Mouse (Mus musculus): ENCODE data around the gene Sord. TPM values are rescaled to one million over a fixed set of nuclear protein-coding genes. Genes with fewer than 3 reads are reported as not detected.
A peak's percentile ranks its signal among the peaks of the same experiment; 100 is the strongest.

Gene Sord
- polyA plus RNA-seq, 1 experiment = not detected

DNA sequence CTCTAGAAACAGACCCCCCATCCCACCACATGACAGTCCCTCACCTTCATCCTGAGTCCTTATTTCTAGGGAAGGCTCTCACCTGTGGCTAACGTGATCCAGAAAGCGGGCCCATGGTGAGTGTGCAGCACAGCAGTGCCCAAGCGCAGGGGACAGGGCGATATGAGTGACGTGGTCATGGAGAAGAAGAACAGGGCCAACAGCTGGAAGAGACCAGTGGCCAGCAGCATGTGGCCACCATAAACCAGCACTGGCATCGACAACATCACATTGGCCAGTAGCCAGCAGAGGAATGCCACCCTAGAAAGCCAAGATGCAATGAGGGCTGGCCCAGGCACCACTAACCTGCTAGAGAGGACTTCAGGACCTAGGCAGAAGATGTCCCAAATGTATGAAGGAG is 70.0 kb downstream of the Sord start:
- Histone ChIP-seq H3K27ac (ENCODE audit: insufficient read depth, low read depth, low read length) (no peak overlapping the region), H3K4me1 (ENCODE audit: control insufficient read depth, insufficient read depth, low read length) (peaks cover 19% of the 10 kb centered on the region), H3K4me3 (ENCODE audit: insufficient read depth, low read depth, low read length) (no peak overlapping the region)
- TF ChIP-seq POLR2A (IDR thresholded peaks at IDR 0.05; ENCODE audit: insufficient read depth, low read depth, low read length) = no peak
- WGBS = 87% methylated on average over 6 of the region's 6 CpGs

DNA sequence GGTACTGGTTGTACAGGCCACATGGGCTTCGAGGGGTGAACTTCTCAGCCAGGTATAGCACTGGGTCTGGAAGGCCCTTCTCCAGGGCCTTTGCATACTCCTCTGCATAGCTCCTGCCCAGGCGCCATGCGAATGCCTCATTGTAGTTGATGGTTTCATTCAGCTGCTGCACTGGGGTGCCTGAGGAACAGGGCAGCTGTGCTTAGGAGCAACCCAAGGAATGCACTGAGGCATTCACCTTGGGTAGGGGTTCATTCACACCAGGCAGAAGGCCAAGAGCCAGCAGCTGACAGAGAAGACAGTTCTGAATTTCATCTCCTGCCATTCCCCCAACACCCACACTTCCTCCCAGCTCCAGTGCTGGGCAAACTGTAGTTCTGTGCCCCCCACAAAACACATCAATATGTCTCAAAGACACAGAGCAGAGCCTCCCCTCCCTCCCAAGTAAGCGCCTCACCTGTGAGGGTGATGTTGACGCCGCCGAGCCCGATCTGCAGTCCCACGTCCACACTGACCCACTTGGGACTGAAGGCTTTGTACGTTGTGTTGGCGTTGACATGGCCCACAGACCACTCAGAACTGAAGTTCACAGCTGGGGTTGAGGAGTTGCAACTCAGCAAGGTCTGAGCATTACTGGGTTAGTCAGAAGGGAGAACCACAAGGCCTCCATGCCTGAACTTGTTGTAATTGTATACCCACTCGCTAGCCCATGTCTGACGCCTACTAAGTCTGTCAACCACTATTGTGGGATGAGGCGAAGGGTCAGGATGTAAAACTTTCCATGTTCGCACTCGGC is 70.7 kb downstream of the Sord start:
- TF ChIP-seq CTCF (IDR thresholded peaks at IDR 0.05; ENCODE audit: insufficient read depth, low read depth, low read length) (no peak), POLR2A (IDR thresholded peaks at IDR 0.05; ENCODE audit: insufficient read depth, low read depth, low read length) (no peak)
- WGBS = 89% methylated on average over 16 of the region's 16 CpGs
- Histone ChIP-seq H3K27ac (ENCODE audit: insufficient read depth, low read depth, low read length) (no peak overlapping the region), H3K4me3 (ENCODE audit: insufficient read depth, low read depth, low read length) (no peak overlapping the region), H3K4me1 (ENCODE audit: control insufficient read depth, insufficient read depth, low read length) (peaks cover 19% of the 10 kb centered on the region)

DNA sequence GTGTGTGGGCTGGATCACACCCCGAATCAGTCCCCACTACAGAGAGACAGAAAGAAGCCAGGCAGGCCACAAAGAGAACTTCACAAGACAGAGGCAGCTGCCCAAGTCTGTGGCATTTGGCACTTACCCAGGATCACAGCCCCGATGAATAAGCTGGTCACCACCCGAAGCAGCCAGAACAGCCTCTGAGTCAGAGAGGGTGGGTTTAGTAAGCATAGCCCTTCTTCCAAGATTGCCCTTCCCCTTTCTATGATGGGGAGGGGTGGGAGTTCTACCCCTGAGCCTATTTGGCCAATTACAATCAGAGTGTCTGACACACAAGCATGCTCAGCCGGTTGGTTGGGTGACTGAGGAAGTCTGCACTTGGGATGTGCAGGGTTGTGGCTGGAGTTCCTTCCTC is 71.6 kb downstream of the Sord start:
- Histone ChIP-seq H3K4me3 (ENCODE audit: insufficient read depth, low read depth, low read length) (no peak overlapping the region), H3K4me1 (ENCODE audit: control insufficient read depth, insufficient read depth, low read length) (peaks cover 16% of the 10 kb centered on the region), H3K27ac (ENCODE audit: insufficient read depth, low read depth, low read length) (no peak overlapping the region)
- WGBS = 24% methylated on average over 4 of the region's 4 CpGs
- TF ChIP-seq POLR2A (IDR thresholded peaks at IDR 0.05; ENCODE audit: insufficient read depth, low read depth, low read length) = no peak
- TF ChIP-seq CTCF (IDR thresholded peaks at IDR 0.05; ENCODE audit: insufficient read depth, low read depth, low read length) = no peak

DNA sequence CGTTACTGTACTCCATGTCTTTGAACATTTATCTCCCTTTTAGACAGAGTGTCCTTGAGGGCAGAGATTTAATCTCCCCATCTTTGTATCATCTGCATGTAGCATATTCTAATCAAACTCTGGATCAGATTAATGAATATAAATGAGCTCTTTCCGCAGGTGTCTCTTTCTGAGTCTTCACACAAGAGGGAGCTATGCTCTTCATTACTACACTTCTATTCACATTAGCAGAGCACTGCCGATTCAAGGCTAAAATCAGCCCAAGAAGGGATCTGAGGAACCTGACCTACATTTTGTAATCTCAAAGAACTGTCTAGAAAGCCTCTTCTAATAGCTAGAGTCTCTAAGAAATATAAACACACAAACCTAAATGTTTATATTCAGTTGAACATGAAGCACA is 75.1 kb downstream of the Sord start:
- no peak for TF ChIP-seq CTCF (IDR thresholded peaks at IDR 0.05; ENCODE audit: insufficient read depth, low read depth, low read length)
- TF ChIP-seq POLR2A (IDR thresholded peaks at IDR 0.05; ENCODE audit: insufficient read depth, low read depth, low read length) = no peak
- 37% methylated on average over 3 of the region's 3 CpGs for WGBS

DNA sequence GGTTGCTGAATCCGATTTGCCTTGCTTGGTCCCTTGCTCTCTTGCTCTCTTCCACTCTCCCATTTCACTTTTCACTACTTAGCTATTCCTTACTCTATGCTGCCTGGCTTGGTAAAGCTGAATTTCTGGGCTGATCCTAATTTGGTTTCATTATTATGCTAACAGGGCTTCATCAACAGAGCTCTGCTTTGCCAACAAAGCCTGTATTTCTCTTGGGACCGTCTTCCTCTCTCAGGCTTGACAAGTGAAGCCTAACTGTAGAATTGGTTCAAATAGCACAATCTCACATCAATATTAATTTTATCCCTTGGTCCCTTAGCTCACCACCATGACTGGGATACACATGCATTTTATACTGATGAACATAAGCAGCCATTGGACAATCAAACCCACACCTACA is 77.0 kb downstream of the Sord start:
- Histone ChIP-seq H3K27ac (ENCODE audit: insufficient read depth, low read depth, low read length) (no peak overlapping the region), H3K4me3 (ENCODE audit: insufficient read depth, low read depth, low read length) (no peak overlapping the region), H3K4me1 (ENCODE audit: control insufficient read depth, insufficient read depth, low read length) (peaks cover 14% of the 10 kb centered on the region)
- no peak for TF ChIP-seq CTCF (IDR thresholded peaks at IDR 0.05; ENCODE audit: insufficient read depth, low read depth, low read length)
- no peak for TF ChIP-seq POLR2A (IDR thresholded peaks at IDR 0.05; ENCODE audit: insufficient read depth, low read depth, low read length)
- WGBS = 44% methylated on average over 2 of the region's 2 CpGs

More for the DNA sequence above, 75.1 kb downstream of the Sord start:
- no peak overlapping the region for H3K27ac ChIP-seq (ENCODE audit: insufficient read depth, low read depth, low read length)
- peaks cover 18% of the 10 kb centered on the region for H3K4me1 ChIP-seq (ENCODE audit: control insufficient read depth, insufficient read depth, low read length)
- no peak overlapping the region for H3K4me3 ChIP-seq (ENCODE audit: insufficient read depth, low read depth, low read length)

DNA sequence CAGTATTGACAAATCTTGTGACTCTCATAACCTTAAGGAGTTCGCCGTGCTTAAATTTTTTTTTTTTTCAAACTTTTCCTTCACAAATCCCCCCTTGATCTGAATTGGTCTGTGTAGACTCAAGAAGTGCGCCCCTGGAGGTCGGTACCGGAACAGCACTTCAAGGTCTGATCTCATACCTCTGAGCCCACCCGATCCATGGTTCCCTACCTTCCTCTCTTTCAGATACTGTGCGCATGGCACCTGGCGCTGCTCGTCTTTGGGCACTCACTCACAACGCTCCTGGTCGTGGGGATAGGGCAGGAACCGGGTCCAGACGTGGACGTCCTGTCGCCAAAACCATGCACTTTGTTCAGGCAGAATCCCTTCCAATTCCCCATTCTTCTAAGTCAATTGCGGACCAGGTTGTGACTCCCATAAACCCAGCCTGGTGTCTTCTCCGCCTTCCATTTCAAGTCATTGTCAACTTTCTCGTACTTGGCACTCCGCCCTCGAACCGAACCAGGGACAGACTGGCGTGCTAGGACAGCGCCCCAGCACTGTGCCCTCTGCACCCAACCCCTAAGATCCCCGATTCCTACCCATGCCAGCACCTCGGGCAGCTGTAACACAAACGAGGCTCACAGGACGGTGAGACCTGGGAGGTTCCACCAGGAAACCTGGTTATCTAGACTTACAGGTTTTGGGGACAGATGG is 78.3 kb downstream of the Sord start:
- Histone ChIP-seq H3K4me3 (ENCODE audit: insufficient read depth, low read depth, low read length) (no peak overlapping the region), H3K4me1 (ENCODE audit: control insufficient read depth, insufficient read depth, low read length) (peaks cover 10% of the 10 kb centered on the region), H3K27ac (ENCODE audit: insufficient read depth, low read depth, low read length) (no peak overlapping the region)
- WGBS = 4% methylated on average over 27 of the region's 27 CpGs
- TF ChIP-seq POLR2A (IDR thresholded peaks at IDR 0.05; ENCODE audit: insufficient read depth, low read depth, low read length) (no peak), CTCF (IDR thresholded peaks at IDR 0.05; ENCODE audit: insufficient read depth, low read depth, low read length) (peak; percentile 59; the same call in 1 of the 2 replicates)

DNA sequence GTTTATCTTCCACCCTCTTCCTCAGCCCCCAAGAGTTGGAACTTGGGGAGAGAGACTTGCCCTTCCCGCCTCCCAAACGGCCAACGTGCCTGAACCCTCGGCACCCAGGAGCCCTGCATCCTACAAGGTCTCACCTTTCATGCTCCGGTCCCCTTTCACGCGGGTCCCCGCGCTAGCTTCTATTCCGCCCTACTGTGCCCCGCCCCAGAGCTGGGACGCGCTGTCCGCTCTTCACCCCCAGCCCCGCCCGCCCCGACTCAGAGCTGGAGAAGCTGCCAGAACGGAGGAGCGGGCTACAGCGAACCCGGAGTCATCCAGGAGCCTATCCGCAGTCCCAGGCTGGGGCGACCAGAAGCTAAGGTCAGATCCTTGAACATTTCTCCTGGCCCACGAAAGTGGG is 79.0 kb downstream of the Sord start, which contains the start of gene Duoxa1:
Gene Duoxa1 (minus strand): TSS at position 195 of the 400 bp plus-strand sequence.
- Histone ChIP-seq H3K27ac (ENCODE audit: insufficient read depth, low read depth, low read length) (no peak within 1 kb of the TSS), H3K4me3 (ENCODE audit: insufficient read depth, low read depth, low read length) (0 out of 2 replicates have a peak within 1 kb of the TSS, but pooled peaks have one; percentile 3), H3K4me1 (ENCODE audit: control insufficient read depth, insufficient read depth, low read length) (peaks cover 10% of the 10 kb centered on the region)
- no peak for TF ChIP-seq CTCF (IDR thresholded peaks at IDR 0.05; ENCODE audit: insufficient read depth, low read depth, low read length)
- TF ChIP-seq POLR2A (IDR thresholded peaks at IDR 0.05; ENCODE audit: insufficient read depth, low read depth, low read length) = no peak
- 9% methylated on average over 24 of the region's 24 CpGs for WGBS

Other genes starting within 250 kb of the Sord start
- not detected in 2 replicates for gene Eif3j1, start 206.2 kb upstream of the Sord start, polyA plus RNA-seq (2012; ENCODE audit: insufficient read depth, insufficient read length, low replicate concordance, missing spikeins)
- gene Spg11, start 116.4 kb upstream of the Sord start, polyA plus RNA-seq (2012; ENCODE audit: insufficient read depth, insufficient read length, low replicate concordance, missing spikeins) = 39.5 TPM in 1 of 2 replicates, not detected in the other
- gene B2m, start 87.1 kb upstream of the Sord start, polyA plus RNA-seq (2012; ENCODE audit: insufficient read depth, insufficient read length, low replicate concordance, missing spikeins) = 735 TPM in 1 of 2 replicates, not detected in the other
- not detected in 2 replicates for gene Trim69, start 74.0 kb upstream of the Sord start, polyA plus RNA-seq (2012; ENCODE audit: insufficient read depth, insufficient read length, low replicate concordance, missing spikeins)
- gene Patl2, start 48.6 kb upstream of the Sord start, polyA plus RNA-seq (2012; ENCODE audit: insufficient read depth, insufficient read length, low replicate concordance, missing spikeins) = not detected in 2 replicates
- gene Terb2, start 48.5 kb upstream of the Sord start, polyA plus RNA-seq (2012; ENCODE audit: insufficient read depth, insufficient read length, low replicate concordance, missing spikeins) = not detected in 2 replicates
- not detected in 2 replicates for gene Duox2, start 63.7 kb downstream of the Sord start, polyA plus RNA-seq (2012; ENCODE audit: insufficient read depth, insufficient read length, low replicate concordance, missing spikeins)
- not detected in 2 replicates for gene Duoxa2, start 64.2 kb downstream of the Sord start, polyA plus RNA-seq (2012; ENCODE audit: insufficient read depth, insufficient read length, low replicate concordance, missing spikeins)
- gene Duoxa1, start 79.0 kb downstream of the Sord start, polyA plus RNA-seq (2012; ENCODE audit: insufficient read depth, insufficient read length, low replicate concordance, missing spikeins) = not detected in 2 replicates
- gene Duox1, start 80.9 kb downstream of the Sord start, polyA plus RNA-seq (2012; ENCODE audit: insufficient read depth, insufficient read length, low replicate concordance, missing spikeins) = not detected in 2 replicates
- gene Shf, start 134.4 kb downstream of the Sord start, polyA plus RNA-seq (2012; ENCODE audit: insufficient read depth, insufficient read length, low replicate concordance, missing spikeins) = not detected in 2 replicates
- gene Slc28a2, start 191.7 kb downstream of the Sord start, polyA plus RNA-seq (2012; ENCODE audit: insufficient read depth, insufficient read length, low replicate concordance, missing spikeins) = not detected in 2 replicates